Mouse (Mus musculus) heart, embryonic 14.5 days (tissue): ENCODE measurements around the gene Sox5. TPM values are rescaled to one million over a fixed set of nuclear protein-coding genes. Genes with fewer than 3 reads are reported as not detected.

Experiments
- ATAC-seq: fragments of 200-750 bp; cut with Nextera tagmentation; 2 replicates; pipeline ENCODE4 v1.8.0; 2017; ENCODE audit warnings: low read depth, moderate TSS enrichment; ENCODE audit not compliant: insufficient number of reproducible peaks, insufficient read depth, low FRiP score
- H3K27ac ChIP-seq, 2 experiments: fragments of 200-500 bp in 1 of 2; fragments of 300-500 bp in 1 of 2; sonication (generic) in 1 of 2; replicated peaks in 1 of 2; 2 replicates each; pipeline ENCODE4 v1.5.1; 2012 to 2014; ENCODE audit warnings: low read depth in 2 of 2, low read length in 2 of 2, control low read depth in 1 of 2, mild to moderate bottlenecking in 1 of 2, mixed read lengths in 1 of 2; ENCODE audit not compliant: control insufficient read depth in 1 of 2, insufficient read depth in 1 of 2
- H3K27me3 ChIP-seq: fragments of 300-500 bp; sonication (generic); 2 replicates; pipeline ENCODE4 v1.6.1; 2014; ENCODE audit warnings: mild to moderate bottlenecking, low read length, control low read depth; ENCODE audit not compliant: control insufficient read depth, insufficient read depth
- H3K36me3 ChIP-seq: fragments of 300-500 bp; sonication (generic); 2 replicates; pipeline ENCODE4 v1.6.1; 2014; ENCODE audit warnings: mild to moderate bottlenecking, control low read depth, low read length, mixed read lengths; ENCODE audit not compliant: control insufficient read depth, insufficient read depth
- H3K4me1 ChIP-seq, 2 experiments: fragments of 200-500 bp in 1 of 2; fragments of 300-500 bp in 1 of 2; sonication (generic) in 1 of 2; 2 replicates each; pipeline ENCODE4 v1.6.1; 2012 to 2014; ENCODE audit warnings: low read length in 2 of 2, control low read depth in 1 of 2, mixed read lengths in 1 of 2; ENCODE audit not compliant: control insufficient read depth in 2 of 2, insufficient read depth in 2 of 2
- H3K4me2 ChIP-seq: fragments of 300-500 bp; sonication (generic); 2 replicates; pipeline ENCODE4 v1.6.1; 2014; ENCODE audit warnings: mild to moderate bottlenecking, low read length
- H3K4me3 ChIP-seq, 2 experiments: fragments of 200-500 bp in 1 of 2; fragments of 300-500 bp in 1 of 2; sonication (generic) in 1 of 2; 2 replicates each; pipeline ENCODE4 v1.5.1; 2012 to 2014; ENCODE audit warnings: low read length in 2 of 2, mild to moderate bottlenecking in 2 of 2, control low read depth in 1 of 2, low read depth in 1 of 2, moderate library complexity in 1 of 2; ENCODE audit not compliant: control insufficient read depth in 1 of 2, insufficient read depth in 1 of 2
- H3K9ac ChIP-seq: fragments of 300-500 bp; sonication (generic); 2 replicates; pipeline ENCODE4 v1.6.1; 2014; ENCODE audit warnings: mild to moderate bottlenecking, low read length
- H3K9me3 ChIP-seq: fragments of 300-500 bp; sonication (generic); 2 replicates; pipeline ENCODE4 v1.6.1; 2016; ENCODE audit warnings: low read length, control low read depth; ENCODE audit not compliant: control insufficient read depth
- WGBS: fragments of 180-500 bp; shearing (Covaris S2); extraction: QIAGEN DNeasy Blood & Tissue Kit; methylation state at CpG from one replicate; pipeline ENCODE4 v1.1.7; 2014; 5-methylcytosine and 5-hydroxymethylcytosine counted together
- polyA plus RNA-seq: library from polyadenylated mRNA; unstranded; fragments of >200 nt; fragmentation: Nextera tagmentation; extraction: Ambion mirVana; gene quantifications from 2 replicates; pipeline ENCODE4 v1.2.1, GENCODE M21; 2014

The Sox5 gene
- polyA plus RNA-seq, 1 experiment from 2014 or later: 10.6 TPM

DNA sequence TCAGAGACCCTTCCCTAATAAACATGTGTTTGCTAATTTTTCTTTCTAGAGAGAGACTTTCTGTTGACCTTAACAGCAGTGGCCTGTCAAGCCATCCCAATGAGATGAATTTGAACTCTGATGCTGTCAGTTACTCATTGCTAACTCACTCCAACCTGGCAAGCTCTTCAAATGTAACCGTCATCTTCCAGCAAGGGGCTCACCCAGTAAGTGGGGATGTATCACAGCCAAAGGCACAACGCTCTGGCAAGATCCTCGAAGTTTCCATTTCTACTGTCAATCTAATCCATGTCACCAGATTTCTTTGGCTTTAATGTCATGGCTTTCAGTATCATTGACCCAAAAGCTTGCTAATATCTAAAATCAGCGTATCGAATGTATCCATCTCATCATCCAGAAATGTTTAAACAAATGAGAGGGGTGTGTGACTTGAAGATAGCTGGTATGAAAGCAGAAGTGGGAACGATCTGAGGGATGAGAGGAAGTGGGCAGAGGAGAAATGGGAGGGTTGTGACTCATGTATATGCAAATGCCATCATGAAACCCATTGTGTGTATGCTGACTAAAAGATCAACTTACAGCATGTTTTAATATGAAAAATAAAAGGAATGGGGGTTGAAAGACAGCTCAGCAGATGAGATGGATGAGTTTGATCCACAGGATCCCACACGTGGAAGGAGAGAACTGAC is 88.4 kb downstream of the Sox5 start:
- no peaks in the 10 kb centered on the region; a peak in 1 of 4 replicates for H3K4me1 ChIP-seq
- no peaks in the 10 kb centered on the region for H3K36me3 ChIP-seq
- no peak overlapping the region for H3K4me2 ChIP-seq
- no peak for ATAC-seq
- H3K9me3 ChIP-seq: no peaks in the 10 kb centered on the region
- no peak overlapping the region for H3K9ac ChIP-seq
- 84% methylated on average over 7 of the region's 7 CpGs for WGBS
- no peak overlapping the region for H3K27ac ChIP-seq
- H3K27me3 ChIP-seq: no peaks in the 10 kb centered on the region
- H3K4me3 ChIP-seq: no peak overlapping the region

DNA sequence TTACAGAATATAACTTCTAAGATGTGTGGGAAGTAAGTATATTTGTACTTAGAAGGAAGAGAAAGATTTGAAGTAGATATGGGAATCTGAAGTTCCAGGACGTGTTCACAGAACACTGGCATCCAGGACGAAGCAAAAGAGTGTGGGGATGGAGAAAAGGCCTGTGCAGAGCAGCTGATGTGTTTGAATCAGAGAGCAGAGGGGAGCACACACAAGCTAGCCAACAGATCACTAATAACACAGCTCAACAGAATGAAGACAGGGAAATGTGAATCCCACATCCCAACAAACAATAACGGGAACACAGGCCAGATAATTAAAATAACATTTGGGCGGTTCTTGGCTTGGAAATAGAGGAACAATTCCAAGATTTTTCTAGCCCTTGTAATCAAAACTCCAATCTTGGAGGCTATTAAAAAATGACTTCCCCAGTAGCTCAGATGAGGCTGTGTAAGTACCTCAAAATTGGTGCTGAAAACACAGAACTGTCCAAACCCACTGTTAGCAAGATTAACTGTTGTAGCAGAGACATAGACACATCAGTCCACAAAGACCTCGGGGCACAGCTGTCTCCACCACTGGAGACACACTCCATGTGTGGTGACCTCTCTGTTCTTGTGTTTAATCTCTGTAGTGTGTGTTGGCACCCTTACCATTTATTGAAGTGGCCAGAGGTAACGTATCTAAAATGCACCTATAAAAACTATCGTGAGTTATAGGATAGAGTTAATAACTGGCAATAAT is 90.3 kb downstream of the Sox5 start:
- H3K9ac ChIP-seq: no peak overlapping the region
- no peaks in the 10 kb centered on the region for H3K27me3 ChIP-seq
- no peak overlapping the region for H3K4me2 ChIP-seq
- H3K4me1 ChIP-seq: peaks cover 2 to 7% of the 10 kb centered on the region in 2 experiments; a peak in 1 of 4 replicates
- ATAC-seq: no peak
- H3K9me3 ChIP-seq: no peaks in the 10 kb centered on the region
- H3K36me3 ChIP-seq: no peaks in the 10 kb centered on the region
- 68% methylated on average over 7 of the region's 7 CpGs for WGBS
- no peak overlapping the region for H3K4me3 ChIP-seq
- no peak overlapping the region for H3K27ac ChIP-seq

DNA sequence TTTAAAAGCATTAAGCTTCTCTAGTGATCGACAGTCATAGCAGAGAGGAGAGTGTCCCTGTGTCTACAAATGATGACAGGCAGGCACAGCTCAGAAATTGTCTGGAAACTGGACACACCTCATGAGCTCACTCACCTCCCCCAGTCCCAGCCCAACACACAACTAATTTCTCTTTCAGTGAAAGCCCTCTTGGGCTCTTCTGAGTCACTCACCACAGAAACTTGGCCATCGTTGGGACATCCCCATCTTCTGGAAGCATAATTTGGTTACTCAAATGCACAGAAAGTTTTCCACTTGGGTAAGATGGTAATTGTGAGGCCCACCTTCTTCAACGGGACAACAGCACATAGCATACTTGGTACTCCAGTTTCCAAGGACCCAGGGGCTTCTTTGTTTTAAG is 92.7 kb downstream of the Sox5 start:
- H3K27ac ChIP-seq: no peak overlapping the region
- WGBS: 91% methylated on average over 3 of the region's 3 CpGs
- H3K4me1 ChIP-seq: 0 out of 4 replicates have a peak, but pooled peaks cover 2 to 7% of the 10 kb centered on the region in 2 experiments
- ATAC-seq: no peak
- H3K4me3 ChIP-seq: no peak overlapping the region
- H3K36me3 ChIP-seq: no peaks in the 10 kb centered on the region
- no peak overlapping the region for H3K9ac ChIP-seq
- no peak overlapping the region for H3K4me2 ChIP-seq
- no peaks in the 10 kb centered on the region for H3K9me3 ChIP-seq
- H3K27me3 ChIP-seq: no peaks in the 10 kb centered on the region

DNA sequence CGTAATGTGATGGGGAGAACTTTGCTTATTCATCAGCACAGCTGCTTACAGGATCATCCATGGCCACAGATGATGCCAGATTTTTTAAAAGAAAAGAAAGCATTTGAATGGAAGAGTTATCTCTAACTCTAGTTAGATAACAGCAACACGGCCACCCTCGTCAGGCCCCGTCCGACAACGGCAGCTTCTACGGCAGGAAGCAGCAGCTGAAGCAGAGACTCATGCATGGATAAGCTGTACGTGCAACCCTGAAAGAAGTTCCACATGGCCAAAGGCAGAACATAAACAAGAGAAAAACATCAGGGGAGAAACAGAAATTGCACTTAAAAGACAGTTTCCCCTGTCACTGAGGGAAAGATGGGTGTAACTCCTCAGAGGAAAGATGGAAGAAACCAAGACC is 94.1 kb downstream of the Sox5 start:
- Histone ChIP-seq H3K4me2 (no peak overlapping the region), H3K27ac (no peak overlapping the region), H3K36me3 (no peaks in the 10 kb centered on the region), H3K4me3 (no peak overlapping the region), H3K9me3 (no peaks in the 10 kb centered on the region), H3K4me1 (0 out of 4 replicates have a peak, but pooled peaks cover 2 to 7% of the 10 kb centered on the region in 2 experiments), H3K27me3 (no peaks in the 10 kb centered on the region), H3K9ac (no peak overlapping the region)
- ATAC-seq: no peak
- 20% methylated on average over 8 of the region's 8 CpGs for WGBS

DNA sequence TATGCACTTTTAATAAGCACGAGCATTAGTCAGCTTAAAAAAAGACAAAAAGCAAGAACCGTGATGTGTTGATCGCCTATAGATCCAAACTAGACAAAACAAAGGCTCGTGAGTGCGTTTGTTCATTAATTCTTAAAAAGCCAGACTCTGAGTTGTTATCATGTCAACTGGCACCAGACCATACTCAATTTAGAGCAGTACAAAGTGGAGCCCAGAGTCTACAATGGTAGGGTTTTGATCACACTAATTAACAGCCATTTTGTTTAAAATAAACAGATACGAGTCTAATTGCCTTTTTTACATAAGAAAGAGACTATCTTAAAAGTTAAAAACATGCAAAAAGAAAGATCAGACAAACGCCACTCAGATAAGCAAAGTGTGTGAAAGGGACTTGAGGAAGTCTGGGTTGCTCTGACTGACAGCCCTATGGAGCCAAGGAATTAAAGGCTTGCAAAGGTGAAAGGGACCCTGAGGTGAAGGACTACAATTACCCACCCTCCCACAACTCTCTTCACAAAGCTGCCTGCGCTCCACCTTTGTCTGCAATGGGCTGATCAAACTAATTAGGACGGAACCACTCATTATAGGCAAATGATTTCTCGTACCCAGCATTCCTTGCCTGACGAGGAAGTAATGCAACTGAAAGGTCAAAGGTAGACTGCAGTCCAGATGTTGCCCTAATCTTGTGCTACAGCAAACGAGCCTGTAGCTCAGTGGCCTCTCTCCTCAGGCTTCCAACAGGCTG is 100.6 kb downstream of the Sox5 start:
- Histone ChIP-seq H3K36me3 (no peaks in the 10 kb centered on the region), H3K4me1 (no peaks in the 10 kb centered on the region), H3K27me3 (no peaks in the 10 kb centered on the region), H3K4me3 (no peak overlapping the region), H3K4me2 (no peak overlapping the region), H3K9ac (no peak overlapping the region), H3K9me3 (no peaks in the 10 kb centered on the region), H3K27ac (no peak overlapping the region)
- no peak for ATAC-seq
- WGBS: 68% methylated on average over 12 of the region's 12 CpGs

DNA sequence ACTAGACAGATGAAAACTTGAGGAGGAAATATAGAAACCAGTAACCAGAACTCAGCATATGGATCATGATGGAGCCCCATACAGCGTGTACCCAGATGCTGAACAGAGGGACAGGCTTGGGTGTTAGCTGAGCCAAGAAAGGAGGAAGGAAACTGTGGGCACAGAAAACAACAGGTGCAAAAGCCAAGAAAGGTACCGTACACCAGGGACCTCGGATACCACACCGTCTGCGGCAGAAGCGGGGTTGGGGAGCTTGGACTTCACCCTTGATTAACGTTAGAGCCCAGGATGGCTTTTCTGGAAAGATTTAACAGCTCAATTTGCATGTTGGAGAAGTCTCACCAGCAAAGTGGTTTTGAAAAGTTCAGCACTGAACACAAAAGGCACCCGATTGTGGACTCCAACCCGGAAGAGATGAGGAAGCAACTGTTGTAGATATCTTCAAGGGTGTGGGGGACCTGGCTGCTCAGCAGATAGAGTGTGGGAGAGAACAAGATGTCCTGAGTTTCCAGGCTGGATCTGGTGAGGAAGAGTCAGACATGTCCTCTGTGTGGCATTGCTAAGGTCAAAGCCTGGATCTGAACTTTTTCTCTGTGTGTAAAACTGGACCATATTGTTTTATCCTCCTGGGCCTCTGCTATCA is 104.2 kb downstream of the Sox5 start:
- no peak for ATAC-seq

DNA sequence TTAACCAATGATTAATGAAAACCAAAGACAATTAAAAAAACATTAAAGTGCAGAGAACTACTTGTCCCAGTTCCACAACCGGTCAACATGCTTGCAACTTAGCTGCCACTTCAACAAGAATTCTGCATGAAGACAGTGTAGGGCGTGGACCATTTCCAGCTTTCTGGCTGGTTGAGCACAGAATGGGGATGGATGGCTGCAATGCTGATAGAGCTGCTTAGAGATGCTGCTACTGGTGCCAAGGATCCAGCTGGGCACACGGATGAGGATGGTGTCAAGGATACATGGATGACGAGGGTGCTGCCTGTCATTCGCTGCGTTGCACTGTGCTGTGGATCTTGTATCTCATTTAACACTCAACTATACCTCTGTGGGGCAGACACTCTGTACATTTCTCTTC is 106.7 kb downstream of the Sox5 start:
- Histone ChIP-seq H3K36me3 (no peaks in the 10 kb centered on the region), H3K4me1 (no peaks in the 10 kb centered on the region), H3K27ac (no peak overlapping the region), H3K4me3 (no peak overlapping the region), H3K4me2 (no peak overlapping the region), H3K9ac (no peak overlapping the region), H3K27me3 (no peaks in the 10 kb centered on the region), H3K9me3 (no peaks in the 10 kb centered on the region)
- ATAC-seq: no peak
- WGBS: 90% methylated on average over 6 of the region's 6 CpGs

More for the DNA sequence above, 104.2 kb downstream of the Sox5 start:
- Histone ChIP-seq H3K4me1 (no peaks in the 10 kb centered on the region), H3K9ac (no peak overlapping the region), H3K4me2 (no peak overlapping the region), H3K36me3 (no peaks in the 10 kb centered on the region), H3K4me3 (no peak overlapping the region), H3K9me3 (no peaks in the 10 kb centered on the region), H3K27ac (no peak overlapping the region), H3K27me3 (no peaks in the 10 kb centered on the region)
- 88% methylated on average over 9 of the region's 9 CpGs for WGBS
